Mouse (Mus musculus) urinary bladder, adult 2 months (tissue): ENCODE measurements around the gene Grip1. TPM values are rescaled to one million over a fixed set of nuclear protein-coding genes. Genes with fewer than 3 reads are reported as not detected.

Experiments
- DNase-seq: peaks from one replicate; pipeline ENCODE4 v3.0.0; 2022; ENCODE audit warnings: low spot score
- polyA plus RNA-seq: library from polyadenylated mRNA; depleted of rRNA; stranded (reverse); fragments of >200 nt; gene quantifications from 2 replicates; pipeline ENCODE4 v1.2.3, GENCODE M21; 2012; rRNA removed

The Grip1 gene
- polyA plus RNA-seq, 1 experiment = 0.30 TPM

DNA sequence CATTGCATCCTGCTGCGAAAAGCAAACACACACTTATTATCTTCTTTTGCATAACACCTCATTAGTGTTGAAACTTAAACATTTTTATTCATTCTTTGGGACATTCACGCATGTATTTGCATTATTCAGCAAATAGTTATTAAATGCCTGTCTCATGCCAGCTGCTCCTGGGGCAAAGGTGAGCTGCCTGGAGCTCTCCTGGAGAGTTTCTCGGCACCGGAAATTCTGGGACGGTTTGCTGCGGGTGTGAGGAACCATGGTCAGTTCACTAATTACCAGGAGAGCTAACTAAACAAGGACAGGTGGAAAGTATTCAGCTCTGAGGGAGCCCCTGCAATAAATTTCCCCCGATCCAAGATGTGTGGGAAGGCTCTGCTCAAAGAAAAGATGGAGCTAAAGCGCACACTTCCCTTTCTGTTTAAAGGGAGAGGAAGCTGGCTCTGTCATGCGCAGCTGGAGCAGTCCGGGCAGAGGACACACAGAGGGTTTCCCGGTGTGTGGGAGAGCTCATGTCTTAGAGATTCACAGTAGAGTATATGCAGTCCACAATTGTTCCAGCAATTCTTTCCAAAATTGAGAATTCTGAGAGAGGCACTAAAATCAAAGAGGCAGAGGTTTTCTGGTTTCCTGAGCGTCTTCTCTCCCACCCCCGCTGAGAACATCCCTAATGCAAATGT lies 675.1 kb downstream of the Grip1 start:
- DNase-seq = no peak

DNA sequence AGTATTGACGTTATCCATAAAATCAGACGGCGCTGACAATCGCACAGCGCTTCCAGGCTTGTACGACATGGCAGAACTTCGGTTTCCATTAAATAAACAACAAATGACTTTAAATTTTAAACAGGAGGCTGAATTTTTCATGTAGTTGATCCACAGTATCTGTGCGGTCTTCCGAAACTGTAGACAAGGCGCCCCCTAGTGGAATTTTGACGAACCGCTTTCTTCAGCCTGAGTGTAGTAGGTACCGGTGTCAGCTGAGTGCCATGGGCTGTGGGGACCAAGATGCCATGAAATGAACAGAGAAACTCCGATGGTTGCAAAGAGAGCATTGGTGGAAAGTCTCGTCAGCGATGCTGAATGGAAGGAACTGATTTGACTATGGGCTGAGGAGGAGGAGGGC lies 677.0 kb downstream of the Grip1 start:
- no peak for DNase-seq

DNA sequence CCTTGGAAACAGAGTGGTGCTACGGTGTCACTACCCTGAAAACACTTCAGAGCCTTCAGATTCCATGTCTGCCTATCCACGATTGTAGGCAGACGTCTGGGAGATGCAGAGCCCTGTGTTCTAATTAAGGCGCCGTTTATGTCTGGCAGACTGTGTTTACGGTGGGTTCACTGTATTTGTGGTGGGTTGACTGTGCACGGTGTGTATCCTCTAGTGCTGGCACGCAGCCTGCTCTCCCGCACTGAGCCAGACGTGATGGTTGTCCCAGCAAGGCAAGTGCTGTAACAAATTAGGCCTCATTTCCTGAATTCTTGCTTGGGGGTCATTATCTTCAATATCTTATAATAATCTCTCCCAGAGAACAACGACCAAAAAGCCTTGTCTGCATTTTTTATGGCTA lies 680.1 kb downstream of the Grip1 start:
- no peak for DNase-seq

DNA sequence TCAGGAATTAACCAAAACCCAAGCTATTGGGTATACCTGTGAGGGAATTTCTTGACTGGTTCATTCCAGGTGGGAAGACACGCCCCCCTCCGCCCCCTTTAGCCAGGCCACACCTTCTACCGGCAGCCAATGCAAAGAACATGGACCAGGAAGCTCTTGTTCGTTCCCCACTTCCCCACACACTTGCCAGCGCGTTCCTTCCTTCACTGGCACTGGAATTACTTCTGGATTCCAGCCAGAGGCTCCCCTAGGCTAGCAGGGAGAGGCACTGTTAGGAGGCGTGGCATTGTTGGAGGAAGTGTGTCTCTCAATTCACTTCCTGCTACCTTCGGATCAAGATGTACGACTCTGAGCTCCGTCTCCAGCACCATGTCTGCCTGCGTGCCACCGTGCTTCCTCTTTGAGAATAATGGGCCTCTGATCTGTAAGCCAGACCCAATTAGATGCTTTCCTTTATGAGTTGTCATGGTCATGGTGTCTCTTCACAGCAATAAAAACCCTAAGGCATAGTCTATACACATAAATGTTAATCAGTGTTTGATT lies 682.5 kb downstream of the Grip1 start:
- DNase-seq = no peak

Other genes starting within 250 kb of the Grip1 start
- gene Cand1, start 213.8 kb upstream of the Grip1 start, polyA plus RNA-seq = 23.7 and 31.6 TPM in 2 replicates